Mouse (Mus musculus) G1E (cell line): ENCODE data around the gene 2510009E07Rik. TPM values are rescaled to one million over a fixed set of nuclear protein-coding genes. Genes with fewer than 3 reads are reported as not detected.

Experiments used
- ATAC-seq: 2 replicates; pipeline ENCODE4 v1.8.0; 2016; ENCODE audit warnings: mild to moderate bottlenecking; ENCODE audit not compliant: insufficient number of reproducible peaks, poor library complexity, low FRiP score, severe bottlenecking; ENCODE audit errors: extremely low read depth
- DNase-seq: peaks from one replicate; pipeline ENCODE4 v3.0.0; 2012; ENCODE audit warnings: low spot score
- H3K27me3 ChIP-seq: 2 replicates; pipeline ENCODE4 v1.6.1; 2012; ENCODE audit warnings: mild to moderate bottlenecking, low read length, inconsistent platforms; ENCODE audit not compliant: insufficient read depth
- H3K36me3 ChIP-seq: replicated peaks from 2 replicates; pipeline ENCODE3; 2012; ENCODE audit warnings: mild to moderate bottlenecking, inconsistent platforms
- H3K4me1 ChIP-seq: 2 replicates; pipeline ENCODE4 v1.6.1; 2012; ENCODE audit warnings: low read depth, low read length, inconsistent platforms, mixed read lengths; ENCODE audit not compliant: insufficient read depth
- H3K4me3 ChIP-seq: 2 replicates; pipeline ENCODE4 v1.5.1; 2012; ENCODE audit warnings: low read depth, mild to moderate bottlenecking, inconsistent platforms, low read length, moderate library complexity, mixed read lengths
- H3K9me3 ChIP-seq: replicated peaks from 2 replicates; pipeline ENCODE4 v1.6.1; 2012; ENCODE audit warnings: inconsistent platforms
- CTCF ChIP-seq: IDR thresholded peaks from 2 replicates; pipeline ENCODE4 v1.5.1; 2012; ENCODE audit warnings: low read depth, low read length, inconsistent platforms, mixed read lengths
- GATA1 ChIP-seq: IDR thresholded peaks from 2 replicates; pipeline ENCODE4 v1.6.1; 2012; ENCODE audit warnings: borderline replicate concordance, low read length, inconsistent platforms, mixed read lengths
- GATA2 ChIP-seq: IDR thresholded peaks from 2 replicates; pipeline ENCODE4 v1.6.1; 2012; ENCODE audit warnings: low read depth, low read length, inconsistent platforms, borderline replicate concordance
- POLR2AphosphoS5 ChIP-seq: IDR thresholded peaks from 2 replicates; pipeline ENCODE4 v1.6.1; 2012; ENCODE audit warnings: low read depth, low read length, inconsistent platforms; ENCODE audit not compliant: insufficient replicate concordance
- TAL1 ChIP-seq: conservative IDR thresholded peaks from 2 replicates; pipeline ENCODE4 v1.6.1; 2012; ENCODE audit warnings: low read depth, low read length, inconsistent platforms, mixed read lengths
- polyA plus RNA-seq: library from polyadenylated mRNA; stranded (reverse); fragments of >175 nt; gene quantifications from 2 replicates; pipeline ENCODE4 v1.2.3, GENCODE M21; 2012
- total RNA-seq, 2 experiments: library from RNA; stranded (forward) in 1 of 2; stranded (reverse) in 1 of 2; fragments of 200-1000 nt in 1 of 2; fragments of >200 nt in 1 of 2; fragmentation: Nextera tagmentation in 1 of 2; gene quantifications; 2 replicates each; pipeline ENCODE4 v1.2.3; 2014 to 2017

The 2510009E07Rik gene
- total and polyA plus RNA-seq, 3 experiments = 0.27 TPM; not detected in 2

- DNase-seq (no peak), ATAC-seq (no peak)
- Histone ChIP-seq H3K27me3 (peaks cover 25% of the 10 kb centered on the region), H3K4me3 (no peak overlapping the region), H3K9me3 (no peaks in the 10 kb centered on the region), H3K36me3 (no peaks in the 10 kb centered on the region), H3K4me1 (no peaks in the 10 kb centered on the region)
- TF ChIP-seq CTCF (no peak), GATA1 (no peak), TAL1 (no peak), POLR2AphosphoS5 (no peak), GATA2 (no peak)
Measured at GRCm38 (mm10) chr16:21665423-21665986, 29.0 kb downstream of the 2510009E07Rik start.

DNA sequence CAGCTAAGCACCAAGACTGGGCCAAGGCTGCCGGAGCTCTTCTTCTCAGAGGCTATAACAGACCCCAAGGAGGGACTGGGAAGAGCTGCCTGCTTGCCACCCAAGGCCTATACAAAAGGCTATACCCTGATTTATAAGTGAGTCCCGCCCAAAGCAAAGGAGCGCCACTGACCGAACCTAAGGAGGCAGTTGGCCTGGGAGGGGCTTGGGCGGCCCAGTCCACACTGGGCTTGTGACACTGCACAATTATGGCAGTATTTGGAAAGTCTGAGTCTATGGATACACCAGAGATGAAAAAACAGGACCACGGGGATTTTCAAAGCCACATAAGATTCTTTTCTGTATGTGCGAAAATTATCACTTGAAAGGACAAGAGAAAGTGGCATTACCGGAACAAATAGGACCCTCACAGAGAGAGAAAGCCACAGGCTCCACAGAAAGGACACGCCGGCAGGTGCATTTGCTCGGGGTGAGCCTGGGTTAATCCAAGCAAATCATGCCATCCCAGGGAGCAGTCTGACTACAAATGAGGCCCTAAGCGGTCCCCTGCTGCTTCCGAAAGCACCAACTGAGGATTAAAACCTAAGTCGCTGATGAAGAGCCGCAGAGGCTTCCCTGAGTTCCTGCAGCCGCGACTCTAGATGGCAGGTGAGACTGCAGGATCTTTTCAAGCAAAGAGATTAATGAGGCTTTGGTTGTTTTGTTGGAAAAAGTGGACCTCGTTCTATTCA, 29.7 kb downstream of the 2510009E07Rik start:
- no peak for TF ChIP-seq POLR2AphosphoS5
- TF ChIP-seq CTCF = no peak
- TF ChIP-seq TAL1 = no peak
- no peak for TF ChIP-seq GATA2
- no peak for TF ChIP-seq GATA1
- H3K9me3 ChIP-seq = no peaks in the 10 kb centered on the region
- H3K4me3 ChIP-seq = no peak overlapping the region
- H3K4me1 ChIP-seq = no peaks in the 10 kb centered on the region
- H3K36me3 ChIP-seq = no peaks in the 10 kb centered on the region
- ATAC-seq (no peak), DNase-seq (no peak)
- H3K27me3 ChIP-seq = peaks cover 25% of the 10 kb centered on the region

GRCm38 (mm10) chr16:21655961-21656360, 38.5 kb downstream of the 2510009E07Rik start:
- Histone ChIP-seq H3K27me3 (peaks cover 5% of the 10 kb centered on the region; the same call in 1 of the 2 replicates), H3K4me3 (no peak overlapping the region), H3K9me3 (no peaks in the 10 kb centered on the region), H3K36me3 (no peaks in the 10 kb centered on the region), H3K4me1 (no peaks in the 10 kb centered on the region)
- TF ChIP-seq GATA2 (no peak), TAL1 (no peak), GATA1 (no peak), CTCF (no peak), POLR2AphosphoS5 (no peak)
- no peak for DNase-seq
- ATAC-seq = no peak

DNA sequence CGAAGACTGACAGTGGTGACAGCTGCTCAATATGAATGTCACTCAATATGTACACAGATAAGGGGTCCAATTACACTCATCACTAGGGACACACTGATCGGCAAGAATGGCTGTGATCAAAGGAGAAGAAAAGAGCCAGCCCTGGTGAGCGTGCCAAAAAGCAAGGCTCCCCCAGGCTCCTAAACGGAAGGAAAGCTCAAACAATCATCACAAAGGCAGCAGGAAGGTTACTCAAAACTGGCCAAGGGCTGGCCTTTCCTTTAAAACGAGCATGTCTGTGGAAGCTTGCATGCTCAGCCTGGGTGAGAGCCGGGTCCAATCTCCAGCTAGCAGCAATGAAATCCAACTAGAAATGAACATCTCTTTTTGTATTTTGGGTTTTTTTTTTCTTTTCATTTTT, 39.2 kb downstream of the 2510009E07Rik start:
- DNase-seq (no peak), ATAC-seq (no peak)
- no peaks in the 10 kb centered on the region for H3K36me3 ChIP-seq
- no peaks in the 10 kb centered on the region for H3K9me3 ChIP-seq
- H3K27me3 ChIP-seq = peaks cover 5% of the 10 kb centered on the region; the same call in 1 of the 2 replicates
- H3K4me1 ChIP-seq = no peaks in the 10 kb centered on the region
- no peak overlapping the region for H3K4me3 ChIP-seq
- TF ChIP-seq TAL1 = no peak
- no peak for TF ChIP-seq GATA1
- no peak for TF ChIP-seq GATA2
- TF ChIP-seq POLR2AphosphoS5 = no peak
- TF ChIP-seq CTCF = no peak

- no peaks in the 10 kb centered on the region for H3K9me3 ChIP-seq
- TF ChIP-seq GATA1 (no peak), POLR2AphosphoS5 (no peak), GATA2 (no peak), CTCF (no peak), TAL1 (no peak)
- H3K4me1 ChIP-seq = no peaks in the 10 kb centered on the region
- no peak for DNase-seq
- H3K4me3 ChIP-seq = no peak overlapping the region
- H3K27me3 ChIP-seq = peaks cover 5% of the 10 kb centered on the region; the same call in 1 of the 2 replicates
- ATAC-seq = no peak
- no peaks in the 10 kb centered on the region for H3K36me3 ChIP-seq
Measured at GRCm38 (mm10) chr16:21654384-21654783, 40.1 kb downstream of the 2510009E07Rik start.

GRCm38 (mm10) chr16:21653151-21653550, 41.3 kb downstream of the 2510009E07Rik start:
- Histone ChIP-seq H3K27me3 (peaks cover 3% of the 10 kb centered on the region; the same call in 1 of the 2 replicates), H3K4me1 (no peaks in the 10 kb centered on the region), H3K36me3 (no peaks in the 10 kb centered on the region), H3K4me3 (no peak overlapping the region), H3K9me3 (no peaks in the 10 kb centered on the region)
- no peak for TF ChIP-seq GATA2
- TF ChIP-seq GATA1 = no peak
- no peak for TF ChIP-seq POLR2AphosphoS5
- no peak for TF ChIP-seq TAL1
- TF ChIP-seq CTCF = no peak
- DNase-seq = no peak
- no peak for ATAC-seq
